Mouse (Mus musculus): Measurements from ENCODE around the gene Ccdc106.
"Not testable (repeated sequence)": the region's sequence is repeated elsewhere in the genome, so short reads cannot be mapped to it uniquely, and the experiment has no call there.

The Ccdc106 gene

DNA sequence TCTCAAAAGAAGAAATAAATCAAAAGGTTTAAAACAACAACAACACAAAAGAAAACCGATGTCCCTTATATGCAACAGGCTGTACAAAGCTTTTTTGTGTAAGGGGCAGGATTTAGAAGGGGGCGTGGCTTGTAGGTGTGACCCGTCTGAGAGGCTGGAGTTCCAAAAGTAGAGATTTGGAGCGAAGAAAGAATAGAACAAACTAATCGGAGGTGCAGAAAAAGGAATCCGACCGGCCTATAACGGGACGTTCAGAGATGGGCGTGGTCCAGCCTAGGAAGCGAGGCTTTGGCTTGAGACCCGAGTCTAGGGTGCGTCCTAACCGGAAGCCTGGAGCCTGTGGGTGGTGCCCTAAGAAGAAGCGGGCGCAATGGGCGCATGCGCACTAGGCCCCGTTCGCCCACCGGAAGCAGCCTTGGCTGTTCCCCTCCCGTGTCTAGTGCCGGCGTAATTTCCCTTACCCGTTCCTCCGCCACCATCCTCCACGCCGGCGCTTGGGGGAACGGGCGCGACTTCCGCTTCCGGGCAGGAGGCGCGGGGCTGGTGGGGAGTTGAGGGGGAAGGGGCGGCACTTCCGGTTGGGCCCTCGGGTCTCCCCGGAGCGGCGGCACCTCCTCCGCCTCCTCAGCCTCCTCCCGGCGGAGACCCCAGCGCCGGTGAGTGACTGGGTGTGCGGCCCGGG, at the start of gene Ccdc106, which contains the start of gene Zfp865:
Ccdc106 (plus strand) TSS at position 554 of the 682 bp plus-strand sequence.
Zfp865 (plus strand) TSS at position 377 of the 682 bp plus-strand sequence.
- peak; percentile 96 for DNase-seq (ENCODE audit: low spot score)

DNA sequence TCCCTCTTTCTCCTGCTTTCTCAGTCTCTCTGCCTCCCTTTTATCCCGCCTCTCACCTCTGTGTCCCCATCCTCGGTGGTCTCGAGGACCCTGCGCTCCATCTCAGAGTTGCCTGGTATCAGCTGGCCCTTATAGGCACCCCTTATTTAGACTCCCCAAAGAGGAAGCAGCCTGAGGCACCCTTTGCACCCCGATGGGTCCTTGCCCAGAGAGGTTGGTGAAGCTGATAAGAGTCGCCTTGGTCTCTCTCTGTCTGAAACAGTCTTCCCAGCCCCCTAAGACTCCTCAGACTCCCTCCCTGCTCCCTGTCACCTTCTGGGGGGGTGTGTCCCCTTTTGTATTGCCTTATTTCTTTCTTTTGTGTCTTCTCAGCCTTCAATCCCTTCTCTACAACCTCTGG, 49.3 kb upstream of the Ccdc106 start, which contains the start of gene Sbk3:
Sbk3 (minus strand) TSS at position 101 of the 400 bp plus-strand sequence.
- no peak for DNase-seq (ENCODE audit: low spot score)

DNA sequence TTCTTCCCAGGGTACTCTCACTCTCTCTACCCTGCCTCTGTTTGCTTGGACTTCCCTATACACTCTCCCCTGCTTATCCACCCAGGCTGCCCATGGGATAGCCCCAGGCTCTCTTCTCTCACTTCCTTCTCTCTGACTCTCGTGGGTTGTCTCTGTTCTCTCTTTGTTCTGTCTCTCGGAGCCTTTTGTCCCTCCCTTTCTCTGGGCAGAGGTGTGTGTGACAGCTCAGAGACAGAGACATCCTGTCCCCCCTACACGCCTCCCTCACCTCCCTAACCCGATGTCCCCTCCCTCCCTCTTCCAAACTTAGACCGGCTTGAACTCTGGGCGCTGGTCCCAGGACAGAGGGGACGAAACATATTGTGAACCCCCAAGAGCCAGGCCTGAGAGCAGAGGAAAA, 48.6 kb upstream of the Ccdc106 start:
- no peak for DNase-seq (ENCODE audit: low spot score)

DNA sequence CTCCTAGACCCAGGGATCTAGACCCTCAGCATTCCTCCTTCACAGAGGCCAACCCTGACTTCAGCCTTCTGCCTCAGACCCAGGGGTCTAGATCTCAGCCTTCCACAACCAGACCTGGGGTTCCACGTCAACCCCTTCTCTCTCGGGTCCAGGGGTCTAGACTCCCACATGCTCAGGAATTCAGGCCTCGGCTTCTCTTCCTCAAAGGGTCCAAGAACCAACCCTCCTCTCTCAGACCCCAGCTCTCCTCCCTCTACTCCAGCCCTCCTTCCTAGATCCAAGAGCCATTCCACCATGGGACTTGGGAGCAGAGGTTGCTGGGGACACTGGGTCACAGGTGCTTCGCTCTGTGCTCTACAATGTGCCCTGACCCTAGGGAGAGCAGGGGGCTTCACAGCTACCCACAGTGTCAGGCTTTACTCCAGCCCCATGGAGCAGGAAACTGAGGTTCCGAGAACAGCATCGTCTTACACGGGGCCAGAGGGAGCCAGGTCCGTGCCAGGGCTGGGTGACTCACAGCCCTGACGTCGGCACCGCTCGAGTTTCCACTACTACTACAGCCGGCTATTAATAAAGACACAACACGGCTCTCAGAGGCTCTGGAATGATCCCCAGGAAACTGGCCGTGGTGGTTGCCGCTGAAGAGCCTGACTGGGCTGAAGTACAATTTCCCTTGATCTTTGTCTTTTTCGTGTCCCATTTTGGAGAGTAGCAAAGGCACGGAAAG, 47.9 kb upstream of the Ccdc106 start:
- DNase-seq (ENCODE audit: low spot score): no peak

DNA sequence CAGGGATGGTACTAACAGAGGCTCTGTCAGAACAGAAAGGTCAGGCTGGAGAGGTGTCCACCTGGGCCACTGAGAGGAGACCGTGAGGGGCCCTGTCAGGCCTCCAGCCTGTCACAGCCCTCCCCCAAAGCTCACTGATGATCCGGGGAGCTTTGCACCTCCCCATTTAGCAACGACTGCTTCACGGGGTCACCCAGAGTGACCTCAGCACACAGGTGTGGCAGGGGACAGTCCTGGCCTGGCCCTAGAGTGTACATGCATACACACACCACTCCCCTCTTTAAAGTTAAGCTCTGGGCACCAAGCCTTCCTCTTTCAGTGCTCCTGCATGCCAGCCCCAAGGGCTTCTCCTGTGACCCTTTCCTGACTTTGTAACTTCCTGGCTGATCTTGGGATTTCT, 44.9 kb upstream of the Ccdc106 start:
- no peak for DNase-seq (ENCODE audit: low spot score)

DNA sequence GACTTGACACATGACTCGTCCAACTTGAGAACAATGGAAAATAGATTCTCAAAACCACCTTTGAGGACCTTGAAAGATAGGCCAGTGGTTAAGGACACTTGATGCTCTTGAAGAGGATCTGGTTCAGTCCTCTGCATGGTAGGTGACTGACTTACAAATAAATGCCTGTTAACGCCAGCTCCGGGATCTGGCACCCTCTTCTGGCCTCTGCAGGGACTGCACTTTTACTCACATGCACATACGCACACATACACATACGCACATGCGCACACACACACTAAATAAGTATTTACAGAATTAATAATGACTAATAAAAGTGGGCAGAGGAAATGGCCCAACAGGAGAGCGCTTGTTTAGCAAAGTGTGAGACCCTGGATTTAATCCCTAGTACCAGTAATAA, 43.5 kb upstream of the Ccdc106 start:
- no peak for DNase-seq (ENCODE audit: low spot score)

DNA sequence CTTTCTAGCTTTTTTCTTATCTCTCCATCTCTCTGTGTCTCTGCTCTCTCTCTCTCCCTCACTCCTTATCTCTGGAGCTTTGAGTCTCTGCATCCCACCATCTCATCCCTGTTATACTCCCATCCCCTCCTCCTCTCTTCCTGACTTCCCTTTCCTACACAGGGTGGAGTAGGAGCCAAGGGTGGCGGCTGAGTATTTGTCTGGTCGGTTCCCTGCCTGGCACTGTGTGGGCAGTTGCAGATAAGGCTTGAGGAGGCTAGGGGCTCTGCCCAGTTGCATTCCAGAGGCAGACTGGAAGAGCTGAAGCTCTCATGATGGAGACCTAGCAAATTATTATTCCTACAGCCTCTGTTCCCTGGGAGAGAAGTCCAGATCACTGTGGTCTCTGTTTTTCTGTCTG, 32.1 kb upstream of the Ccdc106 start:
- no peak for DNase-seq (ENCODE audit: low spot score)

DNA sequence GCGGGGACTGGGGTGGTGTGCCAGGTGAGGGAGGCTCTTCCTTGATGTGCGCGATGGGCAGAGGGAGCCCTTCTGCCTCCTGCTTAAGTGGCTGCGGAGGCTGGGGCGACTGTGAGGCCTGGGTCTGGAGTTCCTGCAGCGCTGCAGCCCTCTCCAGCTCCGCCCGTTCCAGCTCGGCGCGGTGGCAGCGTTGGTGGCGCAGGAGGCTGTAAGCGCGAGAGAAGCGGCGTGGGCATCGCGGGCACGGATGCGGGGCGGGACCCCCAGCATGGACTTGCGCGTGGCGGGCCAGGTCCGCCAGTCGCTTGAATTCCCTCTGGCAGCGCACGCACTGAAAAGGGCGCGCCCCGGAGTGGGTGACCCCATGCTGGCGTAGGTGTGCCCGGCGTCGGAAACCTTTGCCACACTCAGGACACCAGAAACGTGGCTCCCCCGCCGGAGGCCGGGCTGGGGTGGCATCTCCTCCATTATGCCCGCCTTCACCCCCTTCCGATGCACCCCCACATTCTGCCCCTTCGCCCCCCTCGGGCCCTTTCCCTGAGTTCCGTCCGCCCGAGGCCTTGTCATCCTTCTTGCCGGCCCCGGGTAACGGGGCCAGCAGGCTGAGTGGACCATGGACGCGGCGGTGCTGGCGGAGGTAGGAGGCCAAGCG, 26.9 kb upstream of the Ccdc106 start:
- DNase-seq (ENCODE audit: low spot score): no peak

DNA sequence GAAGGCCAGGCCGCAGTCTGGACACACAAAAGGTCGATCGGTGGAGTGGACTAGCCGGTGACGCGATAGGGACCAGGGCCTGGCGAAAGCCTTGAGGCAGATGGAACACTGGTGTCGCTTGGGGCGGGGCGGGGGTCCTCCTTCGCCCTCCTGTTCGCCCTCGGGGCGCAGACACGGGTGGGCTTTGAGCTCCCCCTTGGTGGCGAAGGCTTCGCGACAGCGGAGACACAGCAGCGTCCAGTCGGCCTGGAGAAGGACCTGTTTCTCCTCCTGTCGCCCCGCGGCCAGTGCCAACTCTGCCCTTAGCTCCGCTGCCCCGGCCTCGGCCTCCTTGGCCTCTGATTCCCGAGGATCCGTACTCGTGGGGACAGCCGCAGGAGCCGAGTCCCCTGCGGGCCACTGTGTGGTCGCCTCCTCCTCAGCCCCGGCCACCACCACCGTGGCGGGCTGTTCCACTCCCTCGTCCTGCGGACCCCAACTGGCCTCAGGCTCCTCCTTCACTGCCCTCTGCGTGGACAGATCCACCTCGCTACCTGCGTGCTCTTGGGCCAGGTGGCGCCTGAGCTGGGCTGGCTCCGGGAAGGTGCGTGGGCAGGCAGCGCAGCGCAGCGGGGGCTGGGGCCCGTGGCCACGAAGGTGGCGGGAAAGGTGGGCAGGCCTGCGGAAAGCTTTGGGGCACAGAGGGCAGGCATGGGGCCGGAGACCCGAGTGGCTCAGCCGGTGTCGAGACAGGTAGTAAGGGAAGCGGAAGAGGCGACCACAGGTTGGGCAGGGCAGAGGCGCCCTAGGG, 26.2 kb upstream of the Ccdc106 start:
- DNase-seq (ENCODE audit: low spot score): no peak

DNA sequence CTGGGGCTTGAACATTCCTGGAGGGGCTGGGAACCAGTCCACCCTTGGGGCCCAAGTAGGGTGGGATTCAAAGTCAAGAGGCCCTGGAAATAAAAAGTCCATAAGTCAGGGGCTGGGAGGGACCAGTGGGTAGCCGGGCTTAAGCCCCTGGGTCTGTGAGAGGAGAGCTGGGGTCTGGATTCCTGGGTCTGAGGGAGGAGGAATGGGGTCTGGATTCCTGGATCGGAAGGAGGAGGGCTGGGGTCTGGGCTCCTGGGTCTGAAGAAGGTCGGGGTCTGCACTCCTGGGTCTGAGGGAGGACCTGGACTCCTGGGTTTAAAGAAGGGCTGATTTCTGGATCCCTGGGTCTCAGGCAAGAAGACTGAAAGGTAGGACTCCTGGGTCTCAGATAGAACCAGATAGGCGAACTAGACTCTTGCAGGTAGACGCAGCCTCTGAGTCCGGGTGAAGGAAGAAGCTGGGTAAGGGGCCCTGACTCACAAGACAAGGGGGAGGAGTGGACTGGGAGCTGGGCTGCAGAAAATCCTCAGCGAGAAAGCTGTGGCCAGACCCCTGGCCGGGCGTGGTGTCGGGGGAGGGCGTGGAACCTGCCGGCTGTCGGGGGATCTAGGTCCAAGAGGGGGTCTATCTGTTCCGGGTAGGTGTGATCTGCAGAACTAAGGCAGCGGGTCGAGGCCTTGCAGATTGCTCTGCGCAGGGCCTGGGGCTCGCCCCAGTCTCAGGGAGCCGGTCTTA, 24.9 kb upstream of the Ccdc106 start:
- no peak for DNase-seq (ENCODE audit: low spot score)

DNA sequence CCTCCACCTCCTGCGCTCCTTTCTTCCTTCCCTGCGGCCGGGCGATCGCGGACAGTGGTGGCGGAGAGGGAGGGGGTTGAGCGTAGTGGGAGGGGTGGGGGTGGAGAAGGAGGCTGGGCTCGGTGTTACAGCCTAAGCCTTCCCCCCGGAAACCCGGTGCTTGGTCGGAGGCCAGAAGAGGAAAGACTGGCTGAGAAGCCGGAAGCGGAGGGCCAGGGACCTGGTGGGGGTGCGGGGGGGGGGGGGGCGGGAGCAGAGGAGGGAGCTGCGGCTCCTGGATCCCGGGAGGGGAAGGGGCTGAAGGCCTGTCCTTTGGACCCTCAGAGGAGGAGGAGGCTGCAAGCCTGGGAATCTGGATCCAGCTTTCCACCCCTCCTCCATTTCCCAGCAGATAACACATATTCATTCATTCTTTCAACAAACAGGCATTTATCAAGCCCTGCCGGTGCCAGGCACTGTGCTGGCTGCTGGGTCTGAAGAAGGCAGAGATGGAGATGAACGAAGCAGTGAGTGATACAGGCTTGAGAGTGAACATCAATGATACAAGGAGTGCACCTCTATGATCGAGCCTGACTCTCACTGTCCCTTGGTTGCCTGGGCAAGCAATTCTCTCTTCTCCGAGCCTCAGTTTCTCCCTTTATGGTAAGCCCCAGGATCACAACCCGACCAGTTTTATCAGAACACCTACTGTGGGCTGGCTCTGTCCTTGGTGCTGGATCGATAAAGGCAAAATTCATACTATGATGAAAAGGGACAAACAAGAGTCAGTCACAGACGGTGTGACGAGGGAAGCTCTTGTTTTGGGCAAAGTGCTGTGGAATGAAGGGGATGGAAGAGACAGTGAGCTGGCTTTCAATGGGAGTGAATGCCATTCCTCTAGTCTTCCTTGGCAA, 24.1 kb upstream of the Ccdc106 start, which contains the start of gene Zfp579:
Zfp579 (minus strand) TSS at position 156 of the 893 bp plus-strand sequence.
- peak; percentile 87 for DNase-seq (ENCODE audit: low spot score)

DNA sequence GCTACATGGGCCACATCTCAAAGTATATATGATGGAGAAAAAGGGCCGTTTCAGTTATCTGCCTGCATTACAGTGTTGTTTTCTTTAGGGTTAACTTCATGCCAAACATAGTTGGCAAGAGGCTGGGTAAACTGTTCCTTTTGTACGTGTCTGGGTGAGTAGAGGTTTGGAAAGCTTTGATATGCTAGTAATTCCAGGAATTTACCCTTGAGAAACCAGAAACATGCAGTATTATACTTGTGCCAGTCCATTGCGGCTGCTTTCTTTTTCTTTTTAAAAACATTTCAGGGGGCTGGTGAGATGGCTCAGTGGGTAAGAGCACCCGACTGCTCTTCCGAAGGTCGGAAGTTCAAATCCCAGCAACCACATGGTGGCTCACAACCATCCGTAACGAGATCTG, 23.4 kb upstream of the Ccdc106 start:
- DNase-seq (ENCODE audit: low spot score): no peak

DNA sequence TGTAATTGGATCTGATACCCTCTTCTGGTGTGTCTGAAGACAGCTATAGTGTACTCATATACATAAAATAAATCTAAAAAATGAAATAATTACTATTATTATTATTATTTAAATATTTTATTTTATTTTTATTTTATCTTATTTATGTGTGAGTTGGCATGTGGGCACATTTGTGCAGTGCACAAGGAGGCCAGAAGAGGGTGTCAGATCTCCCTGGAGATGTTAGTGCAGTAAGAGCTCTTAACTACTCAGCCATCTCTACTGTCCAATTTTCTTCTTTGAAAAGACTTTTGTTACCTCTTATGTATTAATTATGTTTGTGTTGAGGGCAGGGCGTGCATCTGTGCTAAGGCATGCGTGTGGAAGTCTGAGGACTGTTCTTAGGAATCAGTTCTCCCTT, 20.5 kb upstream of the Ccdc106 start:
- DNase-seq (ENCODE audit: low spot score): no peak

DNA sequence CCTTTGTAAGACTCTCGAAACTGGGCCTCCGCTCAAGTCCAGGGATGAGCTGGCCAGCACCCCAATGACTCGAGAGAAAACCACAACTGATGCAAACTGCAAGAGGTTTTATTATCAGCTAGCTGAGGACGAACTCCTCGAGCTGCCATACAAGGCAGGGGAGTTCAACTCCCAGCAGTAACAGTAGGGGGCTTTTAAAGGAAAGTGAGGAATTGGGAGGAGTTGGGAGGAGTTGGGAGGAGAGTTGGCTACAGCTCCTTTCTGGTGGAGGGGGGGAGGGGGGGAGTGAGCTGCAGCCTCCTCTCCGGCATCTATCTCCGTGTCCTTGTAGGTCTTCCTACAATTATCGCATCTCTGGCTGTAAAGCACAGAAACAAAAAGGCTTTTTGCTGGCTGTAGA, 17.5 kb upstream of the Ccdc106 start:
- not testable (repeated sequence) for DNase-seq (ENCODE audit: low spot score)

DNA sequence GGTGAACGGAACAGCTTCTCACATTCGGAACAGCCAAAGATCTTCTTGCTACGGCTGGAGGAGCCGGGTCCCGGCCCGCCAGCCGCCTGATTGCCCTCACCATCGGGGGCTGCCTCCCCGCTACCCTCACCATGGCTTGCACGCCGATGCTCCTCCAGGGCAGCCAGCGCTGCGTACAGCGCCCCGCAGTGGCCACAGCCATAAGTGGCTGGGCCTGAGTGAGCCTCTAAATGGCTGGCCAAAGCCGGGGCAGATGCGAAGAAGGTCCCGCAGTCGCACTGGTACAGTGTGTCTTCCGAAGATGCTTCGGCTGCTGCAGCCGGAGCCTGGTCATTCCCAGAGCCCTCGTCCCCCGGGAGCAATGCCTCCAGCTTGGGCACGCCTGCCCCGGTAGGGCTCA, 12.1 kb upstream of the Ccdc106 start:
- DNase-seq (ENCODE audit: low spot score): no peak

DNA sequence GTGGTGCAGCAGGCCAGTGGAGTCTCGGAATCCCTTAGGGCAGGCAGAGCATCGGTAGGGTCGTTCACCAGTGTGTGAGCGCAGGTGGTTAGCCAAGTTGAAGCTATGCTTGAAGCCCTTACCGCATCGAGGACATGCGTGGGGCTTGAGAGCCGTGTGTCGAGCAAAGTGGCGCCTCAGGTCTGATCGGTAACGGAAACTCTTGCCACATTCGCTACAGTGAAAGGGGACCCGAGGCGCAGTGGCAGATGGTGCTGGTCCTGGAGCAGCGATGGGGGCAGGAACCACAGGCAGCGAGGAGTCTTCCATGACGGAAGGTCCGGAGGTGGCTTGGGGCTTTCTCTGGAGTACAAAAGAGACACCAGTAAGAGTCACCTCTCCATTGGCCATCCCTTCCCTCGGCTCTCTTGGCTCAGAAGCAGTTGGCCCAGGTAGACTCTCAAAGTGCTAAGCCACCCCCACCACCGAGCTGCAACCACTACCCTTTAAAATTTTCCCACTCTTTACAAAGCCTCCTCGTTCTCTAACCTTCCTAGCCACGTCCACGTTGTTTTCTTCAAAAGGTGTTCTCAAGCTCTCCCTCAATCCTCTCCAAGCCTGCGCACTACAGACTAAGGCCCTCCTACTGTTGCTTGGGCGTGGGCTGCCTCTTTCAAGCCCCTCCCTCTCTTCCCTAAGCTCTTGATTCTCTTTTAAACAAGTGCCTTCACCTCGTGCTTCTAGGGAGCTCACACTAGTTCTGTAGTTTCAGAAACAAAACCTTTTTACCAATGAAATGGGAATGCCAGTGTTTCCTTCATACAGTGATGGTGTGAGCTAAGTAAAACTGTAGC, 7.5 kb upstream of the Ccdc106 start:
- DNase-seq (ENCODE audit: low spot score): no peak

DNA sequence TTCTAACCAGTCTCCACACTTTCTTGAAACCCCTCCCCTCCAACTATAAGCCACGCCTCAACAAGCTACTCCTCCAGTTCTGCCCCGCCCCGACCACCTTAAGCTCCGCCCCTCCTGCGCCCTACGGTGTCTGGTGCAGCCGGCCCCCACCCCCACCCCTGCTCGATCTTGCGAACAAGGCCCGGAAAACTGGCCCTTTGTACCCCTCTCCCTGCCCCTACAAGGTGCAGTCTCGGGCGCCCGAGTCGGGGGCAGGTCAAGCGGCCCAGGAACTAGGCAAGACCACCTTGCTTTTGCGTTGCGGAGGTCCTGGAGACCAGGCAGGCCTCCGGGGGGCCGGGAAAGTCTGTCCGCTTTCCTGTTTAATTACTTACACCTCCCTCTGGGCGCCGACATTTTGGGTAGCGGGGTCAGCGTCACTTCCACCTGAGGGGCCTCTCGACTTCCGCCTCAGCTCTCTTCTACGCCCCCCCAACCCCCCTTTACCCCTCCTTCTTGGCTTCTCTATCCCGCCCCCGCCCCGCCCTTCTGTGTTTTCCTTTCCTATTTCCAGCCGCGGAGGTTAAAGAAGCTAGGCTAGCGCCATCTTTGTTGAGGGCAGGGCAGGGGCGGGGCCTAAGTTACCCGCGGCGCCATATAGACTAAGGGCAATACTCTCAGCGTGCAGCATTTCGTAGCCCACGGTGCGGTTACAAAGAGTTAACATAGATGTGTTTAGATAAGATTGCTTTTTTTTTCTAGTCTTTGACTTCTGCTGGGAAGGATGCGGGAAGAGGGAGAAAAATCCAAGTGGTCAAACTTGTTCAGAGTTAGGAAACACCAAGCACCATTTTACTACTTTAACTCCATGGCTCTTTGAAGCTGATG, 5.9 kb upstream of the Ccdc106 start, which contains the start of the genes Zfp524 and Fiz1:
Zfp524 (plus strand) TSS at position 165 of the 867 bp plus-strand sequence.
Fiz1 (minus strand) TSS at position 447 of the 867 bp plus-strand sequence.
- peak; percentile 98 for DNase-seq (ENCODE audit: low spot score)

Data from layer of hippocampus, adult 9-10 months (tissue).